Mouse (Mus musculus): ENCODE measurements around the gene Zfp988.
"Not testable (repeated sequence)": the region's sequence is repeated elsewhere in the genome, so short reads cannot be mapped to it uniquely, and the experiment has no call there.

The Zfp988 gene

GRCm38 (mm10) chr4:147343042-147343908 is 37.8 kb downstream of the Zfp988 start:
- DNase-seq (ENCODE audit: extremely low spot score) = not testable (repeated sequence)

GRCm38 (mm10) chr4:147345061-147345554 is 39.6 kb downstream of the Zfp988 start:
- not testable (repeated sequence) for DNase-seq (ENCODE audit: extremely low spot score)

DNA sequence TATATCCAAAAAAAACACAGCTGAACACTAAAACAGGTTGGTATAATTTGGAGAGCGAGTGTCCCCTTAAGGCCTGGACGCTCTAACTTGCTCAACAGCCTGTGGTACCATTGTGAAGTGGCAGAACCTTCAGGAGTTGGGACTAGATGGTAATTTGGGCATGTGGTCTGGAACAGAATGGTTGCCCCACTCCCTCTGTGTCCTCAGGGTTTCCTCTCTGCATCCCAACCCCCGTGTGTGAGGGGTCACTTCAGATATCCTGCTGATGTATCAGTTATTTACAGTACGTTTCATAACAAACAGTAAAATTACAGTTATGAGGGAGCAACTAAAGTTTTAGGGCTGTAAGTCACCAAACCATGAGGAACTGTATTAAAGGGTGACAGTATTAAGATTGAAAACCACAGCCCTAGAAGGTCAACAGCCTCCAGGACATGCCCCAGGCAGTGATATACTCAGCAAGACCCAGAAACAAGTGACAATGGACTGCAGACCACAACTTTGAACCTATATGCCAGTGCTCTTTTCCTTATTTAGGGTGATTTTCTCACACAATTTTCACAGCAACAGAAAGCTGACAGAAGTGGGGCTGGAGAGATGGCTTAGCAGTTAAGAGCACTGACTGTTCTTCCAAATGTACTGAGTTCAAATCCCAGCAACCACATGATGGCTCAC is 41.0 kb downstream of the Zfp988 start:
- not testable (repeated sequence) for DNase-seq (ENCODE audit: extremely low spot score)

GRCm38 (mm10) chr4:147347300-147347699 is 41.8 kb downstream of the Zfp988 start:
- DNase-seq (ENCODE audit: extremely low spot score) = not testable (repeated sequence)

DNA sequence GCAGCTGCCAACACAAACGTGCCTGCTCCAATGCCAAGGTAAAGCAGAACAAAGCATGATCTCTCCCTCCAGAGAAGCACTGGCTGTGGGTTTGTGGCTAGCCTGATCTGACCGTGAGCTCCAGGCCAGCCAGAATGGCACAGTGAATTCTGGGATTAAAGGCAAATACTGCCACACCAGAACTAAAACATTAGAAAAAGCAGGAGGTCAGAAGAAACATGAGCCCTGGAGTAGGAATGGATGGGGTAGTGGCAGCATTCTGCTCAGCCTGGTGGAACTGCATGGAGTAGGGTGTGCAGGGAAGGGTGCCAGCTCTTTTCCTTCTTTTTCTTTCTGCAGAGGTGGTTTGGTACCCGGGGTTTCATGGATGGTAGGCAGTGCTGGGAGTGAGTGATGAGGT is 42.4 kb downstream of the Zfp988 start:
- DNase-seq (ENCODE audit: extremely low spot score) = not testable (repeated sequence)

GRCm38 (mm10) chr4:147348401-147348800 is 42.9 kb downstream of the Zfp988 start:
- not testable (repeated sequence) for DNase-seq (ENCODE audit: extremely low spot score)

DNA sequence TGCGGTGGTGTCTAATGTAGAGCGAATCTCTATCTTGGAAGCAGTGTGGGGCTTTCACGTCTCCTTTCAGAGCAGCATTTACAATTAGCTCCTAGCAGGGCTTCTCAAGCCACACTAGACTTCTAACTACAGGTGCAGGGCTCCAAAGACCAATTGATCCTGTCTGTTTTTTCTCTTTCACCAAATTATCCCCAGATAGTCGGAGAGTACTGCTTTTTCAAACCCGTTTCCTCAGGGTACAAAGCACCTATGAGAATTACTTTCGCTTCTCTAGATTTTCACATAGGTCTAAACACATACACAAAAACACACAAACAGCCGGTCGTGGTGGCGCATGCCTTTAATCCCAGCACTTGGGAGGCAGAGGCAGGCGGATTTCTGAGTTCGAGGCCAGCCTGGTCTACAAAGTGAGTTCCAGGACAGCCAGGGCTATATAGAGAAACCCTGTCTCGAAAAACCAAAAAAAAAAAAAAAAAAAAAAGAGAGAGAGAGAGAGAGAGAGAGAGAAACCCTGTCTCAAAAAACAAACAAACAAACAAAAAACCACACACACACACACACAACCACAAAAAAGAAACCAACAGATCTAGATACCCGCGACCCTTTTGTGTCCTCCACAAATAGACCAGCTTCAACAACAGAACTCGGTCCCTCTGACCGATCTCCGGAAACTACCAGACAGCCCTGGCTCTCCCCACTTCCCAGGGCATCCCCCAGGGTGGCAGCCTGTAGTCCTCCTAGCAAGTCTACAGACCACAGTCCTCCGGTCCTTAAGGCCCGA is 43.6 kb downstream of the Zfp988 start:
- DNase-seq (ENCODE audit: extremely low spot score) = not testable (repeated sequence)

- not testable (repeated sequence) for DNase-seq (ENCODE audit: extremely low spot score)
These were observed 44.4 kb downstream of the Zfp988 start for GRCm38 (mm10) chr4:147349687-147350415.

GRCm38 (mm10) chr4:147350541-147350940 is 45.1 kb downstream of the Zfp988 start:
- DNase-seq (ENCODE audit: extremely low spot score) = not testable (repeated sequence)

- DNase-seq (ENCODE audit: extremely low spot score) = not testable (repeated sequence)
These were observed 46.0 kb downstream of the Zfp988 start for GRCm38 (mm10) chr4:147351376-147351980.

DNA sequence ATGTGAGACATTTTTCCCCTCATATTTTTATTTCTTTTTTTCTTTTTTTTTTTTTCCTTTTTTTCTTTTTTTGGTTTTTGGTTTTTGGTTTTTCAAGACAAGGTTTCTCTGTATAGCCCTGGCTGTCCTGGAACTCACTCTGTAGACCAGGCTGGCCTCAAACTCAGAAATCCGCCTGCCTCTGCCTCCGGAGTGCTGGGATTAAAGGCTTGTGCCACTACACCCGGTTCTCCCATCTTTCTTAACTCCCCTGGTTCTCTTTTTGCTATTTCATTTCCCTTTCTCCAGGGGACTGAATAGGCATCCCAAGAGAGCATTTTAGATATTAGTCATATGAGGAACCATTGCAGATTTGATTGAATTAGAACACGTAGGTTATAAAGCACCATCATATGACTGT is 48.2 kb downstream of the Zfp988 start:
- not testable (repeated sequence) for DNase-seq (ENCODE audit: extremely low spot score)

GRCm38 (mm10) chr4:147356042-147356441 is 50.6 kb downstream of the Zfp988 start:
- not testable (repeated sequence) for DNase-seq (ENCODE audit: extremely low spot score)

- not testable (repeated sequence) for DNase-seq (ENCODE audit: extremely low spot score)
These were observed 51.7 kb downstream of the Zfp988 start for GRCm38 (mm10) chr4:147357195-147357594.

GRCm38 (mm10) chr4:147361003-147361402 is 55.5 kb downstream of the Zfp988 start, which contains the start of gene Zfp978:
Zfp978 (plus strand) TSS chr4:147361303.
- not testable (repeated sequence) for DNase-seq (ENCODE audit: extremely low spot score)

- not testable (repeated sequence) for DNase-seq (ENCODE audit: extremely low spot score)
These were observed 56.4 kb downstream of the Zfp988 start for GRCm38 (mm10) chr4:147361872-147362271.

DNA sequence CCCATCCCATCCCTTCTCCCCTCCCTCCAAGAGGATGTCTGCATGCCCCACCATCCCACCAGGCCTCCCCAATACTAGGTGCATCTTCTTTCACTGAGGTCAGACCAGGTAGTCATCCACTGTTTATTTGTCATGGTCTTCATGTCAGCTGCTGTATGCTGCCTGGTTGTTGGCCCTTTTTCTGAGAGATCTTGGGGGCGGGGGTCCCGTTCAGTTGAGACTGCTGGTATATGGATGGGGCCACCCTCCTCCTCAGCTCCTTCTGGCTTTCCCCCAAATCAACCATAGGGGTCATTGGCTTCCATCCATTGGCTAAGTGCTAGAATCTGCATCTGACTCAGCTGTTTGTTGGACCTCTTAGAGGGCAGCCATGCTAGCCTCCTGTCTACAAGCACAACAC is 64.1 kb downstream of the Zfp988 start:
- DNase-seq (ENCODE audit: extremely low spot score) = not testable (repeated sequence)

GRCm38 (mm10) chr4:147383199-147383598 is 77.7 kb downstream of the Zfp988 start:
- DNase-seq (ENCODE audit: extremely low spot score) = not testable (repeated sequence)

All from embryo, embryonic 9.5 days (tissue).